Mouse (Mus musculus): ENCODE measurements around the gene Iqce. TPM values are rescaled to one million over a fixed set of nuclear protein-coding genes. Genes with fewer than 3 reads are reported as not detected.

Gene Iqce
- total RNA-seq, 2 experiments from 2014 or later: 43.3 to 53.8 TPM

- no peak for DNase-seq (ENCODE audit: low spot score in 2 of 2)
Observed at GRCm38 (mm10) chr5:140662741-140663592, 39.2 kb downstream of the Iqce start.

GRCm38 (mm10) chr5:140661875-140662643 is 40.1 kb downstream of the Iqce start:
- DNase-seq (ENCODE audit: low spot score in 2 of 2): no peak

- DNase-seq (ENCODE audit: low spot score in 2 of 2): no peak
Observed at GRCm38 (mm10) chr5:140661427-140661826, 40.8 kb downstream of the Iqce start.

GRCm38 (mm10) chr5:140660398-140660797 is 41.8 kb downstream of the Iqce start:
- DNase-seq (ENCODE audit: low spot score in 2 of 2): no peak

GRCm38 (mm10) chr5:140659607-140660272 is 42.4 kb downstream of the Iqce start:
- peak; percentile 65 to 86 for DNase-seq (ENCODE audit: low spot score in 2 of 2)

- DNase-seq (ENCODE audit: low spot score in 2 of 2): no peak
Observed at GRCm38 (mm10) chr5:140654096-140654845, 47.9 kb downstream of the Iqce start.

GRCm38 (mm10) chr5:140652587-140652986 is 49.6 kb downstream of the Iqce start:
- no peak for DNase-seq (ENCODE audit: low spot score in 2 of 2)

GRCm38 (mm10) chr5:140651231-140651630 is 50.9 kb downstream of the Iqce start:
- no peak for DNase-seq (ENCODE audit: low spot score in 2 of 2)

- no peak for DNase-seq (ENCODE audit: low spot score in 2 of 2)
Observed at GRCm38 (mm10) chr5:140649881-140650414, 52.2 kb downstream of the Iqce start.

GRCm38 (mm10) chr5:140649101-140649667 is 53.0 kb downstream of the Iqce start:
- DNase-seq (ENCODE audit: low spot score in 2 of 2): peak; percentile 93 to 97

- DNase-seq (ENCODE audit: low spot score in 2 of 2): no peak
Observed at GRCm38 (mm10) chr5:140648519-140649100, 53.6 kb downstream of the Iqce start, which contains the start of gene Ttyh3. Ttyh3 (minus strand) TSS chr5:140649031.

GRCm38 (mm10) chr5:140647821-140648518 is 54.2 kb downstream of the Iqce start:
- DNase-seq (ENCODE audit: low spot score in 2 of 2): peak; percentile 77 to 80

GRCm38 (mm10) chr5:140647031-140647760 is 55.0 kb downstream of the Iqce start:
- no peak for DNase-seq (ENCODE audit: low spot score in 2 of 2)

- DNase-seq (ENCODE audit: low spot score in 2 of 2): no peak
Observed at GRCm38 (mm10) chr5:140646171-140646570, 56.0 kb downstream of the Iqce start.

- DNase-seq (ENCODE audit: low spot score in 2 of 2): no peak
Observed at GRCm38 (mm10) chr5:140645454-140645853, 56.7 kb downstream of the Iqce start.

GRCm38 (mm10) chr5:140644702-140645201 is 57.4 kb downstream of the Iqce start:
- DNase-seq (ENCODE audit: low spot score in 2 of 2): no peak

GRCm38 (mm10) chr5:140644263-140644662 is 57.9 kb downstream of the Iqce start:
- DNase-seq (ENCODE audit: low spot score in 2 of 2): no peak

GRCm38 (mm10) chr5:140642076-140642475 is 60.1 kb downstream of the Iqce start:
- no peak for DNase-seq (ENCODE audit: low spot score in 2 of 2)
